Mouse (Mus musculus) MEL (cell line): Measurements from ENCODE around the gene Rasgef1b. TPM values are rescaled to one million over a fixed set of nuclear protein-coding genes. Genes with fewer than 3 reads are reported as not detected.

Experiments
- DNase-seq: peaks from one replicate; pipeline ENCODE4 v3.0.0; 2011; ENCODE audit warnings: low read depth, low spot score
- H3K27ac ChIP-seq: 2 replicates; pipeline ENCODE4 v1.5.1; 2012; ENCODE audit warnings: low read depth, mild to moderate bottlenecking, control low read depth, low read length, moderate library complexity; ENCODE audit not compliant: control insufficient read depth
- H3K27me3 ChIP-seq, 2 experiments: fragments of 150-350 bp in 1 of 2; sonication (generic) in 1 of 2; 2 replicates each; pipeline ENCODE4 v1.6.1; 2012; ENCODE audit warnings: low read length in 2 of 2, mild to moderate bottlenecking in 2 of 2, improper control_type of control experiment in 1 of 2, moderate library complexity in 1 of 2; ENCODE audit not compliant: insufficient read depth in 2 of 2, control insufficient read depth in 1 of 2
- H3K36me3 ChIP-seq, 2 experiments: 2 replicates each; pipeline ENCODE4 v1.6.1; 2012 to 2014; ENCODE audit warnings: low read length in 2 of 2, improper control_type of control experiment in 1 of 2, inconsistent platforms in 1 of 2, mild to moderate bottlenecking in 1 of 2; ENCODE audit not compliant: insufficient read depth in 2 of 2, control insufficient read depth in 1 of 2
- H3K4me1 ChIP-seq, 2 experiments: fragments of 150-350 bp in 1 of 2; sonication (generic) in 1 of 2; 2 replicates each; pipeline ENCODE4 v1.6.1; 2012; ENCODE audit warnings: low read length in 2 of 2, improper control_type of control experiment in 1 of 2, mild to moderate bottlenecking in 1 of 2; ENCODE audit not compliant: insufficient read depth in 2 of 2, control insufficient read depth in 1 of 2
- H3K4me3 ChIP-seq, 2 experiments: fragments of 150-350 bp in 1 of 2; sonication (generic) in 1 of 2; 2 replicates each; pipeline ENCODE4 v1.5.1; 2012; ENCODE audit warnings: low read depth in 2 of 2, low read length in 2 of 2, mild to moderate bottlenecking in 2 of 2, moderate library complexity in 2 of 2, control low read depth in 1 of 2, improper control_type of control experiment in 1 of 2; ENCODE audit not compliant: control insufficient read depth in 1 of 2, insufficient read depth in 1 of 2
- H3K79me2 ChIP-seq: 2 replicates; pipeline ENCODE4 v1.6.1; 2012; ENCODE audit warnings: mild to moderate bottlenecking, low read length, moderate library complexity; ENCODE audit not compliant: control insufficient read depth, poor library complexity, insufficient read depth
- H3K9ac ChIP-seq: 2 replicates; pipeline ENCODE4 v1.6.1; 2012; ENCODE audit warnings: low read depth, mild to moderate bottlenecking, control low read depth, low read length, moderate library complexity; ENCODE audit not compliant: control insufficient read depth, poor library complexity, severe bottlenecking
- H3K9me3 ChIP-seq: fragments of 150-350 bp; sonication (generic); replicated peaks from 2 replicates; pipeline ENCODE4 v1.6.1; 2012; ENCODE audit warnings: mild to moderate bottlenecking, low read length, improper control_type of control experiment, moderate library complexity; ENCODE audit not compliant: insufficient read depth
- BHLHE40 ChIP-seq: IDR thresholded peaks from 2 replicates; pipeline ENCODE4 v1.6.1; 2012; ENCODE audit warnings: low read depth, mild to moderate bottlenecking, inconsistent platforms, low read length, improper control_type of control experiment, borderline replicate concordance
- CHD1 ChIP-seq: IDR thresholded peaks from 2 replicates; pipeline ENCODE4 v1.6.1; 2012; ENCODE audit warnings: low read depth, mild to moderate bottlenecking, inconsistent platforms, low read length, improper control_type of control experiment
- CHD2 ChIP-seq: IDR thresholded peaks from 2 replicates; pipeline ENCODE4 v1.6.1; 2011; ENCODE audit warnings: low read length, improper control_type of control experiment
- E2F4 ChIP-seq: IDR thresholded peaks from 2 replicates; pipeline ENCODE4 v1.6.1; 2011; ENCODE audit warnings: low read depth, low read length, improper control_type of control experiment, borderline replicate concordance
- ELF1 ChIP-seq: IDR thresholded peaks from 2 replicates; pipeline ENCODE4 v1.6.1; 2014; ENCODE audit warnings: low read depth, mild to moderate bottlenecking, inconsistent platforms, low read length, improper control_type of control experiment, moderate library complexity
- ETS1 ChIP-seq: IDR thresholded peaks from 2 replicates; pipeline ENCODE4 v1.6.1; 2012; ENCODE audit warnings: low read depth, mild to moderate bottlenecking, inconsistent platforms, low read length, improper control_type of control experiment, moderate library complexity
- GABPA ChIP-seq: IDR thresholded peaks from 2 replicates; pipeline ENCODE4 v1.6.1; 2012; ENCODE audit warnings: low read depth, mild to moderate bottlenecking, inconsistent platforms, low read length, improper control_type of control experiment, moderate library complexity
- GATA1 ChIP-seq: IDR thresholded peaks from 2 replicates; pipeline ENCODE4 v1.6.1; 2011; ENCODE audit warnings: low read depth, low read length, improper control_type of control experiment
- HCFC1 ChIP-seq: IDR thresholded peaks from 2 replicates; pipeline ENCODE4 v1.6.1; 2012; ENCODE audit warnings: low read depth, mild to moderate bottlenecking, inconsistent platforms, low read length, improper control_type of control experiment, moderate library complexity
- JUND ChIP-seq: IDR thresholded peaks from 2 replicates; pipeline ENCODE4 v1.6.1; 2011; ENCODE audit warnings: low read depth, mild to moderate bottlenecking, improper control_type of control experiment, low read length
- KAT2A ChIP-seq: conservative IDR thresholded peaks from 2 replicates; pipeline ENCODE4 v1.6.1; 2012; ENCODE audit warnings: low read depth, low read length, improper control_type of control experiment, inconsistent platforms
- MAFK ChIP-seq: IDR thresholded peaks from 2 replicates; pipeline ENCODE4 v1.6.1; 2011; ENCODE audit warnings: low read depth, mild to moderate bottlenecking, low read length, improper control_type of control experiment, borderline replicate concordance
- MAX ChIP-seq: IDR thresholded peaks from 2 replicates; pipeline ENCODE4 v1.6.1; 2011; ENCODE audit warnings: low read length, improper control_type of control experiment
- MEF2A ChIP-seq: IDR thresholded peaks from 2 replicates; pipeline ENCODE4 v1.6.1; 2014; ENCODE audit warnings: low read depth, mild to moderate bottlenecking, inconsistent platforms, low read length, improper control_type of control experiment; ENCODE audit not compliant: poor library complexity, insufficient replicate concordance, severe bottlenecking; ENCODE audit errors: extremely low read depth
- MYB ChIP-seq: IDR thresholded peaks from 2 replicates; pipeline ENCODE4 v1.6.1; 2011; ENCODE audit warnings: mild to moderate bottlenecking, low read depth, low read length, improper control_type of control experiment
- MYC ChIP-seq: IDR thresholded peaks from 2 replicates; pipeline ENCODE4 v1.6.1; 2011; ENCODE audit warnings: low read depth, mild to moderate bottlenecking, low read length, improper control_type of control experiment, moderate library complexity
- NRF1 ChIP-seq: IDR thresholded peaks from 2 replicates; pipeline ENCODE4 v1.6.1; 2014; ENCODE audit warnings: low read depth, mild to moderate bottlenecking, inconsistent platforms, low read length, improper control_type of control experiment, moderate library complexity; ENCODE audit not compliant: poor library complexity, insufficient read depth, severe bottlenecking
- POLR2A ChIP-seq, 2 experiments: IDR thresholded peaks; 2 replicates each; pipeline ENCODE4 v1.6.1; 2011 to 2012; ENCODE audit warnings: low read length in 2 of 2, mild to moderate bottlenecking in 2 of 2, control low read depth in 1 of 2, improper control_type of control experiment in 1 of 2, low read depth in 1 of 2, moderate library complexity in 1 of 2; ENCODE audit not compliant: control insufficient read depth in 1 of 2, insufficient read depth in 1 of 2, poor library complexity in 1 of 2
- POLR2AphosphoS2 ChIP-seq: IDR thresholded peaks from 2 replicates; pipeline ENCODE4 v1.6.1; 2011; ENCODE audit warnings: low read length, improper control_type of control experiment
- POLR2AphosphoS5 ChIP-seq: IDR thresholded peaks from 2 replicates; pipeline ENCODE4 v1.6.1; 2012; ENCODE audit warnings: low read depth, borderline replicate concordance, mild to moderate bottlenecking, inconsistent platforms, low read length, moderate library complexity, mixed read lengths
- RAD21 ChIP-seq: IDR thresholded peaks from 2 replicates; pipeline ENCODE4 v1.6.1; 2011; ENCODE audit warnings: mild to moderate bottlenecking, low read depth, low read length, improper control_type of control experiment
- RCOR1 ChIP-seq: IDR thresholded peaks from 2 replicates; pipeline ENCODE4 v1.6.1; 2012; ENCODE audit warnings: low read depth, mild to moderate bottlenecking, inconsistent platforms, low read length, improper control_type of control experiment
- SIN3A ChIP-seq: IDR thresholded peaks from 2 replicates; pipeline ENCODE4 v1.6.1; 2012; ENCODE audit warnings: low read length, improper control_type of control experiment, inconsistent platforms
- SMC3 ChIP-seq: IDR thresholded peaks from 2 replicates; pipeline ENCODE4 v1.6.1; 2011; ENCODE audit warnings: low read depth, low read length, improper control_type of control experiment
- TAL1 ChIP-seq: IDR thresholded peaks from 2 replicates; pipeline ENCODE4 v1.6.1; 2012; ENCODE audit warnings: mild to moderate bottlenecking, inconsistent platforms, low read length, moderate library complexity, mixed read lengths
- TCF12 ChIP-seq: IDR thresholded peaks from 2 replicates; pipeline ENCODE4 v1.6.1; 2014; ENCODE audit warnings: low read depth, mild to moderate bottlenecking, inconsistent platforms, low read length, improper control_type of control experiment, moderate library complexity
- UBTF ChIP-seq: IDR thresholded peaks from 2 replicates; pipeline ENCODE4 v1.6.1; 2012; ENCODE audit warnings: low read depth, mild to moderate bottlenecking, inconsistent platforms, low read length, improper control_type of control experiment, moderate library complexity, borderline replicate concordance; ENCODE audit not compliant: insufficient read depth
- USF1 ChIP-seq: IDR thresholded peaks from 2 replicates; pipeline ENCODE4 v1.6.1; 2014; ENCODE audit warnings: low read depth, mild to moderate bottlenecking, inconsistent platforms, low read length, improper control_type of control experiment, moderate library complexity
- ZC3H11A ChIP-seq: IDR thresholded peaks from 2 replicates; pipeline ENCODE4 v1.6.1; 2012; ENCODE audit warnings: low read depth, mild to moderate bottlenecking, inconsistent platforms, low read length, improper control_type of control experiment
- ZKSCAN1 ChIP-seq: IDR thresholded peaks from 2 replicates; pipeline ENCODE4 v1.6.1; 2012; ENCODE audit warnings: low read depth, mild to moderate bottlenecking, inconsistent platforms, low read length, improper control_type of control experiment, moderate library complexity
- ZNF384 ChIP-seq: IDR thresholded peaks from 2 replicates; pipeline ENCODE4 v1.6.1; 2012; ENCODE audit warnings: low read depth, mild to moderate bottlenecking, inconsistent platforms, low read length, improper control_type of control experiment
- polyA plus RNA-seq, 2 experiments: library from polyadenylated mRNA; stranded (reverse) in 1 of 2; unstranded in 1 of 2; fragments of >175 nt in 1 of 2; fragments of >200 nt in 1 of 2; gene quantifications; 2 replicates each; pipeline versions ENCODE4 v1.2.1 to v1.2.4; 2012; ENCODE audit warnings: low replicate concordance in 2 of 2, low read depth in 1 of 2; ENCODE audit not compliant: insufficient read length in 2 of 2, insufficient read depth in 1 of 2, missing spikeins in 1 of 2
- total RNA-seq: library from RNA; depleted of rRNA; stranded (reverse); fragments of 300-350 nt; gene quantifications from 2 replicates; pipeline ENCODE4 v1.2.3, GENCODE M21; 2012

The Rasgef1b gene
- total and polyA plus RNA-seq, 3 experiments = not detected

GRCm38 (mm10) chr5:99385737-99386136 lies 343.1 kb downstream of the Rasgef1b start:
- DNase-seq = no peak
- no peaks in the 10 kb centered on the region for H3K4me1 ChIP-seq
- no peaks in the 10 kb centered on the region for H3K79me2 ChIP-seq
- no peak overlapping the region for H3K4me3 ChIP-seq
- H3K27me3 ChIP-seq = no peaks in the 10 kb centered on the region
- no peaks in the 10 kb centered on the region for H3K9me3 ChIP-seq
- no peak overlapping the region for H3K27ac ChIP-seq
- TF ChIP-seq ETS1 (no peak), POLR2AphosphoS5 (no peak), E2F4 (no peak), GABPA (no peak), UBTF (no peak), ZKSCAN1 (no peak), RAD21 (no peak), BHLHE40 (no peak), KAT2A (no peak), MAX (no peak), JUND (no peak), TCF12 (no peak), CHD1 (no peak), ELF1 (no peak), HCFC1 (no peak), MEF2A (no peak), SIN3A (no peak), POLR2AphosphoS2 (no peak), CHD2 (no peak), POLR2A (IDR thresholded peaks at IDR 0.05; ENCODE audit: control insufficient read depth in 1 of 2, insufficient read depth in 1 of 2, low read depth in 1 of 2, low read length in 2 of 2, poor library complexity in 1 of 2) (no peak)
- TF ChIP-seq, all 39 proteins: peak for 0
- Histone ChIP-seq H3K9ac (no peak overlapping the region), H3K36me3 (no peaks in the 10 kb centered on the region)

GRCm38 (mm10) chr5:99385090-99385489 lies 343.8 kb downstream of the Rasgef1b start:
- Histone ChIP-seq H3K27ac (no peak overlapping the region), H3K4me3 (no peak overlapping the region), H3K4me1 (no peaks in the 10 kb centered on the region), H3K9me3 (no peaks in the 10 kb centered on the region), H3K27me3 (no peaks in the 10 kb centered on the region), H3K9ac (no peak overlapping the region), H3K36me3 (no peaks in the 10 kb centered on the region), H3K79me2 (no peaks in the 10 kb centered on the region)
- TF ChIP-seq SMC3 (no peak), GATA1 (no peak), RCOR1 (no peak), HCFC1 (no peak), ZKSCAN1 (no peak), MYB (no peak), TAL1 (no peak), TCF12 (no peak), USF1 (no peak), BHLHE40 (no peak), NRF1 (no peak), POLR2AphosphoS5 (no peak), KAT2A (no peak), E2F4 (no peak), ZC3H11A (no peak), MAFK (no peak), CHD2 (no peak), UBTF (no peak), ZNF384 (no peak), MYC (no peak)
- DNase-seq = no peak
